Mouse (Mus musculus): ENCODE results near the gene Mkrn2. TPM values are rescaled to one million over a fixed set of nuclear protein-coding genes. Genes with fewer than 3 reads are reported as not detected.

Gene Mkrn2
- 36.5 TPM for polyA plus RNA-seq (2017; shearing (Covaris generic))

DNA sequence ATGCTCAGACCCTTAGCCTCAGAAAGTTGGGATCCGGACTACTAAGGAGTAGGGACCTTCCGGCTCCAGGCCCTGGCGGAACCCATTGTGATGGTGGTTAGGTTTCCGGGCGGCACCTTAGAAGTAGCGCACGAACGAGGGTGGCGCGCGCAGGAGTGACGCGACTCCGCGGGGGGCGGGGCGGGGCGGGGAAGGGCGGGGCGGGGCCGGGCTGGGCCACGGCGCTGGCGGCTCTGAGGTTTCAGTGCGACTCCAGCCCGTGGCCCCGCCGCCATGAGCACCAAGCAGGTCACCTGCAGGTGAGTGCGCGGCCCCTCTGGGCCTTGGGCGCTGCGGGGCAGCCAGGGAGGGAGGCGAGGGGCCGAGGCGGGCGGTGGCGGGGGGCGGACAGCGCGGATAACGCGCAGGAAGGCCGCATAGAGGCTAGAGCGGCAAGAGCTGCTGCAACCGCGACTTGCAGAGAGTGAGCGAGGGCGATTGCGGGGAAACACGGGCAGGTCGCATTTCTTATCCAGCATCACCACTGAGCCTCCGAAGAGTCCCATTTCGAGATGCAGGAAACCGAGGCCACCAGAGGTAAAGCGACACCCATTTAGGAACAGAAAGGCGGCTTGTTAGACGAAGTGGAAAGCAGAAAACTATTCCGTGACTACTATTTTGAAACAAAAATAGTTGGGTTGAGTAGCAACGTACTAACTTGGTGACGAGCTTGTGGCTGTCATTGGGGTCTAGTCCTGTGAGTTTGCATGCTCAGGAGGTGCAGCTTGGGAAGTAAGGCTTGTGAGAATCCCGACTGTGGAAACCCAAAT lies at the start of gene Mkrn2:
Mkrn2 (plus strand) TSS at position 188 of the 809 bp plus-strand sequence.

DNA sequence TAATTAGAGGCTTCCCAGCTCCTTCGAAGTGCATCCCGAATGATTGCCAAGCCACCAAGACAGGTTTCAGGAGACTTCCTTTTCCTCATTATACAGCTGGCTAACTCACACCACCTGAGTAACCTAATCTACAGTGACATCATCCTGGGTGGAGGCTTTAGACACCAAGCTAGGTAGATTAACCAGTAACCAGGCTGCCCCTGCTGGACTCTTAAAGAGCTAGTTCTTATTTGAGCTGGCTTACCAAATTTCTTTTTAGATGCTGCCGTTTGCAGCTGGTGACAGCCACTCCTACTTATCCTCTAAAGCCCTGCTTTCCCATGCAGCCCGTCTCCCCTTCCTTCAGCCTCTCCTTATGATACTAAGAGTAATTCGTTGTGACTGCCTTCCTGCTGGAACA lies 9.2 kb upstream of the Mkrn2 start, which contains the start of gene Mkrn2os:
Mkrn2os (minus strand) TSS at position 119 of the 400 bp plus-strand sequence.

Other genes with a start within 250 kb of the Mkrn2 start
- not detected for gene Pparg, start 241.0 kb upstream of the Mkrn2 start, polyA plus RNA-seq (2017; shearing (Covaris generic))
- gene Tsen2, start 57.2 kb upstream of the Mkrn2 start, polyA plus RNA-seq (2017; shearing (Covaris generic)) = 8.7 TPM
- gene Mkrn2os, start 9.3 kb upstream of the Mkrn2 start, polyA plus RNA-seq (2017; shearing (Covaris generic)) = not detected
- 222 TPM for gene Raf1, start 74.7 kb downstream of the Mkrn2 start, polyA plus RNA-seq (2017; shearing (Covaris generic))
- not detected for gene Tmem40, start 160.5 kb downstream of the Mkrn2 start, polyA plus RNA-seq (2017; shearing (Covaris generic))
- 4.4 TPM for gene Cand2, start 172.6 kb downstream of the Mkrn2 start, polyA plus RNA-seq (2017; shearing (Covaris generic))
- 3,175 TPM for gene Rpl32, start 206.8 kb downstream of the Mkrn2 start, polyA plus RNA-seq (2017; shearing (Covaris generic))
- not detected for gene Efcab12, start 236.5 kb downstream of the Mkrn2 start, polyA plus RNA-seq (2017; shearing (Covaris generic))

Measured in effector memory CD4-positive, alpha-beta T cell, adult 5 months (primary cell).